Mouse (Mus musculus) limb, embryonic 13.5 days (tissue): Measurements from ENCODE around the gene Gm15107. TPM values are rescaled to one million over a fixed set of nuclear protein-coding genes. Genes with fewer than 3 reads are reported as not detected.
"Not testable (repeated sequence)": the region's sequence is repeated elsewhere in the genome, so short reads cannot be mapped to it uniquely, and the experiment has no call there.

Source experiments
- ATAC-seq: fragments of 200-750 bp; cut with Nextera tagmentation; 2 replicates; pipeline ENCODE4 v1.8.0; 2017; ENCODE audit warnings: low read depth, moderate number of reproducible peaks, moderate TSS enrichment; ENCODE audit not compliant: low FRiP score
- H3K27ac ChIP-seq: fragments of 300-500 bp; sonication (generic); 2 replicates; pipeline ENCODE4 v1.5.1; 2015; ENCODE audit warnings: inconsistent platforms, mild to moderate bottlenecking, moderate library complexity
- H3K27me3 ChIP-seq: fragments of 300-500 bp; sonication (generic); 2 replicates; pipeline ENCODE4 v1.6.1; 2015; ENCODE audit warnings: mild to moderate bottlenecking, inconsistent platforms
- H3K36me3 ChIP-seq: fragments of 300-500 bp; sonication (generic); 2 replicates; pipeline ENCODE4 v1.6.1; 2015; ENCODE audit warnings: inconsistent platforms, mild to moderate bottlenecking, moderate library complexity
- H3K4me1 ChIP-seq: fragments of 300-500 bp; sonication (generic); 2 replicates; pipeline ENCODE4 v1.6.1; 2015; ENCODE audit warnings: inconsistent platforms
- H3K4me2 ChIP-seq: fragments of 300-500 bp; sonication (generic); replicated peaks from 2 replicates; pipeline ENCODE4 v1.6.1; 2015; ENCODE audit warnings: inconsistent platforms, mild to moderate bottlenecking, moderate library complexity
- H3K4me3 ChIP-seq: fragments of 300-500 bp; sonication (generic); 2 replicates; pipeline ENCODE4 v1.5.1; 2015; ENCODE audit warnings: moderate library complexity, mild to moderate bottlenecking, inconsistent platforms
- H3K9ac ChIP-seq: fragments of 300-500 bp; sonication (generic); 2 replicates; pipeline ENCODE4 v1.6.1; 2015; ENCODE audit warnings: mild to moderate bottlenecking, inconsistent platforms
- H3K9me3 ChIP-seq: fragments of 300-500 bp; sonication (generic); 2 replicates; pipeline ENCODE4 v1.6.1; 2016; ENCODE audit warnings: inconsistent platforms
- WGBS: fragments of 180-500 bp; shearing (Covaris S2); methylation state at CpG from one replicate; pipeline ENCODE4 v1.1.7; 2015; 5-methylcytosine and 5-hydroxymethylcytosine counted together
- polyA plus RNA-seq: library from polyadenylated mRNA; unstranded; fragments of >200 nt; fragmentation: Nextera tagmentation; extraction: Ambion mirVana; gene quantifications from 2 replicates; pipeline ENCODE4 v1.2.1, GENCODE M21; 2015

Gene Gm15107
- polyA plus RNA-seq: not detected in 2 replicates

GRCm38 (mm10) chrX:148180424-148180823 is at the start of gene Gm15107:
Gm15107 (plus strand) TSS chrX:148180724.
- H3K4me1 ChIP-seq, H3K27ac ChIP-seq, H3K9me3 ChIP-seq, H3K4me3 ChIP-seq, H3K27me3 ChIP-seq, H3K9ac ChIP-seq, H3K4me2 ChIP-seq, H3K36me3 ChIP-seq, ATAC-seq: not testable (repeated sequence)
- WGBS: 100% methylated on average over 2 of the region's 6 CpGs

Other genes starting within 250 kb of the Gm15107 start
- not detected in 2 replicates for gene Gm15080, start 187.7 kb upstream of the Gm15107 start, polyA plus RNA-seq